Mouse (Mus musculus) inflammation-experienced regulatory T-cells, adult 6 months (primary cell): ENCODE measurements around the gene Icam1. TPM values are rescaled to one million over a fixed set of nuclear protein-coding genes. Genes with fewer than 3 reads are reported as not detected.

Source experiments
- ATAC-seq: one replicate; pipeline ENCODE4 v1.8.0; 2017
- polyA plus RNA-seq, 3 experiments: library from polyadenylated mRNA; unstranded; fragments of 100-300 nt; shearing (Covaris generic); gene quantifications; one replicate each; pipeline ENCODE4 v1.2.1; 2017

Gene Icam1
- polyA plus RNA-seq, 3 experiments from 2014 or later: 50.8 to 92.7 (median 68.9) TPM

- ATAC-seq: no peak
These were observed 47.1 kb downstream of the Icam1 start for GRCm38 (mm10) chr9:21062928-21063327.

GRCm38 (mm10) chr9:21067006-21067684, 51.4 kb downstream of the Icam1 start, which contains the start of gene Zglp1:
Gene Zglp1 (minus strand): TSS chr9:21067093.
- ATAC-seq: no peak

- ATAC-seq: no peak
These were observed 56.9 kb downstream of the Icam1 start for GRCm38 (mm10) chr9:21072641-21073040.

GRCm38 (mm10) chr9:21073044-21073840, 57.5 kb downstream of the Icam1 start, which contains the start of the genes Gm49373 and Fdx1l:
Gene Gm49373 (minus strand): TSS chr9:21073096.
Gene Fdx1l (minus strand): TSS chr9:21073614.
- ATAC-seq: peak; percentile 98

- ATAC-seq: no peak
These were observed 58.4 kb downstream of the Icam1 start for GRCm38 (mm10) chr9:21074173-21074572.

GRCm38 (mm10) chr9:21075625-21076024, 59.8 kb downstream of the Icam1 start:
- ATAC-seq: no peak

Other genes starting within 250 kb of the Icam1 start
- gene Col5a3, start 200.9 kb upstream of the Icam1 start, polyA plus RNA-seq: not detected
- gene Rdh8, start 197.5 kb upstream of the Icam1 start, polyA plus RNA-seq: not detected
- gene A230050P20Rik, start 147.3 kb upstream of the Icam1 start, polyA plus RNA-seq: 10 to 100 TPM in 2 of 3 experiments, 1 to 10 TPM in 1; 9.9 to 16.8 (median 14.3) TPM
- 1 to 10 TPM in 1 of 3 experiments, under 1 TPM in 2; 0.27 to 1.9 (median 0.63) TPM for gene Angptl6, start 136.3 kb upstream of the Icam1 start, polyA plus RNA-seq
- gene Ppan, start 127.8 kb upstream of the Icam1 start, polyA plus RNA-seq: 10 to 100 TPM; 16.1 to 28.8 (median 24.2) TPM
- gene Eif3g, start 117.4 kb upstream of the Icam1 start, polyA plus RNA-seq: 100 to 1,000 TPM; 159 to 219 (median 191) TPM
- gene Dnmt1, start 56.1 kb upstream of the Icam1 start, polyA plus RNA-seq: 10 to 100 TPM; 41.0 to 78.9 (median 43.9) TPM
- gene S1pr2, start 39.2 kb upstream of the Icam1 start, polyA plus RNA-seq: 1 to 10 TPM; 5.1 to 6.4 (median 5.9) TPM
- gene Mrpl4, start 13.2 kb upstream of the Icam1 start, polyA plus RNA-seq: 100 to 1,000 TPM in 2 of 3 experiments, 10 to 100 TPM in 1; 95.6 to 122 (median 112) TPM
- 1 to 10 TPM; 1.6 to 6.3 (median 3.1) TPM for gene Icam4, start 13.4 kb downstream of the Icam1 start, polyA plus RNA-seq
- gene Icam5, start 16.1 kb downstream of the Icam1 start, polyA plus RNA-seq: under 1 TPM in 2 of 3 experiments, not detected in 1; 0.25 to 0.31 TPM
- gene Zglp1, start 51.1 kb downstream of the Icam1 start, polyA plus RNA-seq: 1 to 10 TPM in 1 of 3 experiments, under 1 TPM in 1, not detected in 1; 0.82 to 3.0 TPM
- gene Gm49373, start 57.1 kb downstream of the Icam1 start, polyA plus RNA-seq: not detected
- 10 to 100 TPM in 2 of 3 experiments, 1 to 10 TPM in 1; 9.8 to 15.0 (median 14.9) TPM for gene Fdx1l, start 57.6 kb downstream of the Icam1 start, polyA plus RNA-seq
- gene Gm38431, start 76.0 kb downstream of the Icam1 start, polyA plus RNA-seq: 1 to 10 TPM in 1 of 3 experiments, under 1 TPM in 1, not detected in 1; 0.31 to 8.4 TPM
- gene Raver1, start 76.0 kb downstream of the Icam1 start, polyA plus RNA-seq: 10 to 100 TPM; 16.6 to 23.9 (median 21.3) TPM
- 10 to 100 TPM; 36.3 to 61.7 (median 57.7) TPM for gene Tyk2, start 115.3 kb downstream of the Icam1 start, polyA plus RNA-seq
- 10 to 100 TPM; 84.2 to 97.0 (median 95.3) TPM for gene Cdc37, start 134.0 kb downstream of the Icam1 start, polyA plus RNA-seq
- gene Pde4a, start 149.7 kb downstream of the Icam1 start, polyA plus RNA-seq: 1 to 10 TPM in 1 of 3 experiments, under 1 TPM in 2; 0.54 to 1.3 (median 0.82) TPM
- 10 to 100 TPM; 20.8 to 28.9 (median 21.5) TPM for gene Keap1, start 223.4 kb downstream of the Icam1 start, polyA plus RNA-seq
- gene S1pr5, start 232.5 kb downstream of the Icam1 start, polyA plus RNA-seq: under 1 TPM in 1 of 3 experiments, not detected in 2; 0.17 TPM
- gene Atg4d, start 249.3 kb downstream of the Icam1 start, polyA plus RNA-seq: 10 to 100 TPM; 23.5 to 32.5 (median 24.2) TPM